Mouse (Mus musculus) liver, postnatal 0 days (tissue): Measurements from ENCODE around the gene Farsa.

Source experiments
- CTCF ChIP-seq: sonication (generic); IDR thresholded peaks from 2 replicates; pipeline ENCODE4 v1.5.1; 2016; ENCODE audit warnings: antibody characterized with exemption, low read depth
- EP300 ChIP-seq: IDR thresholded peaks from 2 replicates; pipeline ENCODE4 v1.6.1; 2016; ENCODE audit warnings: antibody characterized with exemption, low read depth, mild to moderate bottlenecking

GRCm38 (mm10) chr8:84837912-84838470 is 18.8 kb upstream of the Farsa start:
- TF ChIP-seq CTCF (no peak), EP300 (no peak)
